8 mouse cellular contexts compared by ENCODE assay signal in the genomic region with DNA sequence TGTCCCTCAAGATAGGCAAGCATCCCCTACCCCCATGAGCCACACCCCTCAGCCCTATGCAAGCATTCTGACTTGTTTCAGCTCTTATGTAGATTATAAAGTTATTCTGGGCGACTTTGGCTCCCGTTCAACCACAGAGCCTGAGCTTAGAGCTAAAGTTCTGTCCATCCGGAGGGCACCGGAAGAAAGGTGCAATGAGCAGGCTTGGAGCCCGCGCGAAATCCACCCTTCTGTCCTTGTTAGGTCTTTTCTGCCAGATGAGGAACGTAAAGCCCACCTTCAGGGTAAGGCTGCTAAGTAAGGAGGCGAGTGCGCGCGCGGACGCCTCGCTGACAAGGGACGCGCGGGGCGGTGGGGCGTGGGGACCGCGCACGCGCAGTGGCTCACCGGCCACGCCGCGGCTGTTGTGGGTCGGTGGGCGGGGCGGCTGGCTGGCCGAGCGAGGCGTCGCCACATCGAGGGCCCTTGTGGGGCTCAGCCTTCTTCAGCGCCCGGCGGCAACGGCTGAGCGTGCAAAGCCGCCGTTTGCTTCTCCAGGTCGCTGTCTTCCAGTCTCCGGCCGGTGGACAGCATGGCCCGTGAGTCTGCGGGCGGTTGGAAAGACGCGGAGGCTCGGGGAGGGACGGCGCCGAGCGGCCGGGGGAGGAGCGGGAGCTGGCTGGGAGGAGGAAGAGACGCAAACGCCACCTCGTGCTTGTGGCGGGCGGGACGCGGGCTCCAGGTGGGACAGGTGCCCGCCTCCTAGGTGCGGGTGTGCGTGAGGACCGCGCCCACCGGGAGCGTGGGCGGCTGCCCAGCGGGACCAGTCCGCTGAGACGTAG. TPM values are rescaled to one million over a fixed set of nuclear protein-coding genes. Genes with fewer than 3 reads are reported as not detected.
DNase-seq lines count a peak whose midpoint lies in the region; ATAC-seq lines count a peak whose summit lies in the region.

A gene (plus strand): TSS at position 361 of the 821 bp plus-strand sequence.

- peaks cover 32% of the 10 kb centered on the region for H3K4me1 ChIP-seq in hindbrain, embryonic 13.5 days (replicated peaks)

- peaks cover 6% of the 10 kb centered on the region; the same call in 1 of the 2 replicates for H3K27me3 ChIP-seq in hindbrain, embryonic 13.5 days

- peaks cover 16% of the 10 kb centered on the region for H3K36me3 ChIP-seq in hindbrain, embryonic 13.5 days
- no peaks in the 10 kb centered on the region for H3K36me3 ChIP-seq in macrophage (ENCODE audit: inconsistent target)

- no peaks in the 10 kb centered on the region for H3K9me3 ChIP-seq in hindbrain, embryonic 13.5 days

- peak; percentile 93 for DNase-seq in MN1 (ENCODE audit: low spot score)
- peak; percentile 79 for DNase-seq in cerebellum, adult 9-10 months
- peak; percentile 29 to 69 for DNase-seq in frontal cortex, postnatal 14 days (ENCODE audit: low spot score in 2 of 2)
- DNase-seq in left cerebral cortex, adult 18-20 months (ENCODE audit: low spot score in 2 of 2), result peak; percentile 76 to 89
- peak; percentile 83 to 87 for DNase-seq in right cerebral cortex, postnatal 10 days (ENCODE audit: low spot score in 2 of 2)
- DNase-seq in urinary bladder, postnatal 14 days (ENCODE audit: low spot score), result peak; percentile 85

- H3K9ac ChIP-seq in hindbrain, embryonic 13.5 days, result peak within 1 kb of the TSS; percentile 88

- H3K79me2 ChIP-seq in macrophage (ENCODE audit: inconsistent target), result peaks cover 8% of the 10 kb centered on the region

- peak within 1 kb of the TSS; percentile 85 for H3K27ac ChIP-seq in hindbrain, embryonic 13.5 days
- H3K27ac ChIP-seq in macrophage, result no peak within 1 kb of the TSS

- peak within 1 kb of the TSS; percentile 64 for H3K4me2 ChIP-seq in hindbrain, embryonic 13.5 days

- H3K4me3 ChIP-seq in hindbrain, embryonic 13.5 days, result peak within 1 kb of the TSS; percentile 86
- H3K4me3 ChIP-seq in macrophage (ENCODE audit: inconsistent target), result peak within 1 kb of the TSS; percentile 48

- WGBS in hindbrain, embryonic 13.5 days, result under 1% methylated on average over 75 of the region's 76 CpGs
- under 1% methylated on average over 72 of the region's 76 CpGs for WGBS in macrophage (ENCODE audit: missing documents)

- peak; percentile 73 for ATAC-seq in hindbrain, embryonic 13.5 days (ENCODE audit: low FRiP score)

RNA-seq across cellular contexts. Expression of the gene that starts here (rescaled TPM):
- polyA plus RNA-seq in hindbrain, embryonic 13.5 days (2015; fragmentation: Nextera tagmentation; extraction: Ambion mirVana), result 464 and 478 TPM in 2 replicates
- 10 to 100 TPM; 15.0 to 16.5 TPM for total RNA-seq in left cerebral cortex, adult 18-20 months (2021)
- 1 to 10 TPM in 1 of 26 experiments, not detected in 25; 4.3 TPM for total RNA-seq in macrophage (2018; cell fraction: chromatin; rRNA removed)
- total RNA-seq in macrophage (2018; cell fraction: cytosol; rRNA removed), result 1 to 10 TPM; 1.2 to 4.9 (median 2.7) TPM
- 1 to 10 TPM in 2 of 26 experiments, not detected in 24; 2.5 TPM for total RNA-seq in macrophage (2018; cell fraction: nucleus; rRNA removed)
- 2.5 to 4.7 TPM (median 4.1 TPM) in 3 replicates for polyA plus RNA-seq in macrophage (2018)

Comparison
In these comparisons a context has a peak if more than half of its experiments do, and no peak if none do; other contexts are left out.
1. RNA of the gene that starts here (polyA plus RNA-seq): 464 to 478 TPM in hindbrain, embryonic 13.5 days; 2.5 to 4.7 TPM in macrophage; every median in the first group is over 10 times any median in the second.
2. Peak in every context shown above with its lines, with median percentiles within 50 percentile points of each other: DNase-seq.